Mouse (Mus musculus) bone marrow macrophage, adult 2 months (primary cell): ENCODE data around the gene Csf2rb.
"Not testable (repeated sequence)": the region's sequence is repeated elsewhere in the genome, so short reads cannot be mapped to it uniquely, and the experiment has no call there.

ENCODE experiments used
- CTCF ChIP-seq: IDR thresholded peaks from 2 replicates; pipeline ENCODE4 v1.5.1; 2012; ENCODE audit warnings: low read depth, mild to moderate bottlenecking, low read length, moderate library complexity
- POLR2A ChIP-seq: IDR thresholded peaks from 2 replicates; pipeline ENCODE4 v1.6.1; 2012; ENCODE audit warnings: mild to moderate bottlenecking, low read depth, low read length, borderline replicate concordance

- peak; percentile 63 for TF ChIP-seq CTCF
- TF ChIP-seq POLR2A, result not testable (repeated sequence)
Measured at GRCm38 (mm10) chr15:78339627-78340423, 14.3 kb downstream of the Csf2rb start.
